Mouse (Mus musculus) ES-E14 (cell line): Measurements from ENCODE around the gene Prkch.

Experiments used
- CHD2 ChIP-seq: IDR thresholded peaks from 2 replicates; pipeline ENCODE4 v1.6.1; 2014; ENCODE audit warnings: mild to moderate bottlenecking, low read depth, low read length, inconsistent platforms
- HCFC1 ChIP-seq: IDR thresholded peaks from 2 replicates; pipeline ENCODE4 v1.6.1; 2012; ENCODE audit warnings: low read length, inconsistent platforms, borderline replicate concordance; ENCODE audit not compliant: insufficient read depth

DNA sequence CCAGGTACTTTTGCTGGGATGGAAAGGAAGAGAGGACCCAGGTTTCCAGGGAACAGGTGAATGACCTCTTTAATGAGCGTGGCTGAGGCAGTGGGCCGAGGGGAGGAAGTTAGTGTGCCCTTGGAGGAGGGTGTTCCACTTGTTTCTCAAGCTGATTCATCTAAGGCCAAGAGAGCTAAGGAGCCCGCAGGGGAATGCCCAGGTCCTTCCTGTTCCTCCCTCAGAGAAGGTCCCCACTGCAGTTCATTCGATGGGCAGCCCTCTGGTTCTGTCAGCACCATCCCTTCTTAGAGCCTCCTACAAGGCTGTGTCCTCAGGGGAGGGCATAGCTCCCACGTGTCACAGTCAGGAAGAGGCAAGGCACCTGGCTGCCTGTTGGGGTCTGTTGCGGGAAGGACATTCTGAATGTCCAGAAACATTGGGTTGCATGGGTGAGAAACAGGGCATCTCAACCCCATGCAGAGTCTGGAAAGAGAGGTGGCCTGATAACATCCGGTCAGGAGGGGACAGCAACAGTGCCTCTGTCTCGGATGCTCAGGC is 26.3 kb downstream of the Prkch start:
- no peak for TF ChIP-seq HCFC1
- TF ChIP-seq CHD2, result no peak
